Mouse (Mus musculus): Measurements from ENCODE around the gene Oprm1. TPM values are rescaled to one million over a fixed set of nuclear protein-coding genes. Genes with fewer than 3 reads are reported as not detected.

Oprm1 gene
- total RNA-seq, 2 experiments from 2014 or later = 8.4 to 8.8 TPM

DNA sequence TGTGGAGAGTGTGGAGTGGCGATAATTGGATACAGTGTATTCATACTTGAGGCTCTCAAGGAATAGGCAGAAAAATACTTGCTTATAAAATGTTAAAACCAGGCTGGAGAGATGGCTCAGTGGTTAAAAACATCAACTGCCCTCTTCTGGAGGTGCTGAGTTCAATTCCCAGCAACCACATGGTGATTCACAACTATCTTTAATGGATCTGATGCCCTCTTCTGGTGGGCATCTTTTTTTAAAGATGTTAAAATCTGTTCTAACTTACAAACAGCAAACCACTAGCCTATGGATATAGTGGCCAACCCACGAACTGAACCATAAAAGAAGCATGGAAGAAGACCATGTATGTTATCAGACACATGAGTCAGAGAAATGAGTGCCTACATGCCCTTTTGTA is 310.8 kb downstream of the Oprm1 start:
- no peak for DNase-seq (ENCODE audit: extremely low spot score in 1 of 2, low spot score in 2 of 2)
- intact Hi-C loops (cut with DNase I) = no loop called here

DNA sequence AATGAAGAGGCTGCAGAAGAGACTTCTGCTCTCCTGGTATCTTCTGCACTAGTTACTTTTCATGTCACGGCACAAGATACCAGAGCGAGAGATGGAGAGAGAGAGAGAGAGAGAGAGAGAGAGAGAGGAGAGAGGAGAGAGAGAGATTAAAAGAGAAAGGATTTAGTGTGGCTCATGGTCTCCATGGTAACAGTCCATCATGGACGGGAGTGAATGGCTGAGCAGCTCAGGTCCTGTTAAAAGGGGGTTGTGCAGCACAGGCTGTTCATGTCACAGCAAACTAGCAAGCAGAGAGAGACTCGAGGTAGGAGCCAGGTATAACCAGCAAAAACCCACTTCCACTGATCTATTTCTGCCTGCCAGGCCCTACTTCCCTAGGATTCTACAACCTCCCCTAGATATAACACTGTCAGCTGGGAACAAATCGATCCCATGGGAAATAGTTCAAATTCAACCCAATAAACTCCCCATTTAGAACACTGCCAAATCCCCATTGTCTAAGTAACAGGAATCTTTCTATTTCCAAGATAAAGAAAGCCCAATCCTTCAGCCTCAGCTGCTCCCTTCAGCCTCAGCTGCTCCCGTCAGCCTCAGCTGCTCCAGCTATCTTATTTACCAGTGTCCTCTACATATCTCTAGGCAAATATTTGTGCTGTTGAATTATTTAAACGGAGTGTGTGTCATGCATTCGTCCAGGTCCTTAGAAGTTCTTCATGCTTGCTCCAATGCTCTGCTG is 312.0 kb downstream of the Oprm1 start:
- intact Hi-C loops (cut with DNase I) = no loop called here
- no peak for DNase-seq (ENCODE audit: extremely low spot score in 1 of 2, low spot score in 2 of 2)

DNA sequence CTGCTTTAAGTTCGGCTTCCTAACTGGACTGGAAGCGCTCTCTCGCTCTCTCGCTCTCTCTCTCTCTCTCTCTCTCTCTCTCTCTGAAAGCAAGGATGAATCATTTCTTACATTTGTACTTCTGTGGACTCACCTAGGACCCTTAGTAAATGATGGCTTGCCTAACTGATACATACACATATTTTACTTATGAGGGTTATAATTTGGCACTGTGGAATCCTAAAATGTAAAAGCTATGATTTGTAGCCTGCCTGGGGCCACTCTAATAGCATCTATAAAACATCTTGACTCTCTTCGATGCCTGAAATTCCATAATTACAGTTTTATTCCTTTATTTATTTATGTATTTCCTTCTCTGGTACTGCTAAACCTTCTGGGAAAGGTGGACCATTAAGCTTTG is 312.6 kb downstream of the Oprm1 start:
- intact Hi-C loops (cut with DNase I) = no loop called here

DNA sequence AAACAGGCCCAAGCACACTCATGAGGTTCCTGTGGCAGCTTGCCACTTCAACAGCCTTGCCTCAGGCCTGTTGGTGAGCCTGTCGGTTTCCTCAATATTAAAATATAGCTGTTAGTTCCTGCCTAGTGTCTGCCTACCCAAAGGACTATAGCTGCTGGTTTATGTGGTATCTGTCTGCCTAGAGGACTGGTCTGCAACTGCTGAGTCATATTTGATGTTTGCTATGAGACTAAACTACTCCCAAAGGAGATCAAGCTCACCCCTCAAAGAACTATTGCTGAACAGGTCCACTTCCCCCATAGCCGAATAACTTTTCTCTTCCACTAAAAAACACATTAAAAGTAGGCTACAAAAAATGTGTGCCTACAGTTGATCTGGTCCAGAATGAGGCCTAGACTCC is 315.9 kb downstream of the Oprm1 start:
- no peak for DNase-seq (ENCODE audit: extremely low spot score in 1 of 2, low spot score in 2 of 2)
- intact Hi-C loops (cut with DNase I) = no loop called here

More for the DNA sequence above, 312.6 kb downstream of the Oprm1 start:
- no peak for DNase-seq (ENCODE audit: extremely low spot score in 1 of 2, low spot score in 2 of 2)

DNA sequence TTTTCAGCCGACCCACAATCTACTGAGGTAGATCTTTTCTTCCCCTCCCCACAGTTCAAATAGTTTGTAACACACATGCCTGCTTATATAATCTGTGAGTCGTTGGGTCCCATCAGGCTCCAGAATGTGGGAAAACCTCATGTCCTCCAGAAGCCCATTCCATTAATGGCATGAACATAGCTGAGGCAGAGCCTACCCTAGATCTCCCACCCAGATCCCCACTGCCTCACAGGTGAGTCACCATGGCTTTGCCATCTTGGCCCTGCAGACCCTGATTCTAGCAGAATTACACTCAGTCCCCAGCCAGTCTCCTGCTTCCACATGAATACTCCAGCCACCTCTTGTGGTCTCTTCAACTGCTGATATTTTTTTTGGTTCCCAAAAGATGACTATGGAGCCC is 317.4 kb downstream of the Oprm1 start:
- DNase-seq (ENCODE audit: extremely low spot score in 1 of 2, low spot score in 2 of 2) = no peak
- intact Hi-C loops (cut with DNase I) = loop anchor here (5.0 kb wide), 1 partner anchor 188 kb away; no protein-coding TSS in a partner anchor

DNA sequence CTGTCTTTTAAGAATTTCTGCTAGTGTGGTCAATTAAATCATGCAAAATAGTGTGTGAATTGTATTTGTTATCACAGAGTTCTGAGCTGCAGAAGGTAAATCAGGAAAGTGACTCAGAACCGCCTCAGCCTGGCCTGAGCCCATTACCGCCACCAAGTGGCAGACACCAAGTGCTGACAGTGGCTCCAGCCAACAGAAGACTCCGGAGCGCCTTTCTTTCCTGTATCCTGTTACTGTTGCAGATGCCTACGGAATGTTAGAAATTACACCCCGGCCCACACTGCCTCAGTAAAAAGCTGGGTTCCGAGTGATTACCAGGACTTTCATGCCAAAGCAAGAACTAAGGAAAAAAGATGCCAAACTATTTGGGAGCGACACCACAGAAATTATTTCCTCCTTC is 317.9 kb downstream of the Oprm1 start:
- intact Hi-C loops (cut with DNase I) = loop anchor here (5.0 kb wide), 1 partner anchor 189 kb away; no protein-coding TSS in a partner anchor
- DNase-seq (ENCODE audit: extremely low spot score in 1 of 2, low spot score in 2 of 2) = peak; percentile 78 to 81

DNA sequence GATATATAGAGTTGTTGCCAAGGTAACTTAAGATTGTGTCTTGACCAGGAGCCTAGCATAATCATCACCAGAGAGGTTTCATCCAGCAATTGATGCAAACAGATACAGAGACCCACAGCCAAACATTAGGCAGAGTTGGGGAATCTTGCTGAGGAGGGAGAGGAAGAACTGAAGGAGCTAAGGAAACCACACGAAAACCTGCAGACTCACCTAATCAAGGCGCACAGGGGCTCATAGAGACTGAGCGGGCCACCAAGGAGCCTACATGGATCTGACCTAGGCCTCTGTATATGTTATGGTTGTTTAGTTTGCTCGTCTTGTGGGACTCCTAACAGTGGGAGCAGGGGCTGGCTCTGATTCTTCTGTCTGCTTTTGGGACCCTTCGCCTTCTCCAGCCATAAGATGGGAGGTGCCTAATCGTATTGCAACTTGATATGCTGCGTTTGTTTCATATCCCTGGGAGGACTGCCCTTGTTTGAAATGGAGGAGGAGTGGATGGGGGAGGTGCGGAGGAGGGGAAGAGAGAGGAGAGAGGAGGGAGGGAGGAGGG is 318.4 kb downstream of the Oprm1 start:
- intact Hi-C loops (cut with DNase I) = loop anchor here (5.0 kb wide), 1 partner anchor 189 kb away; no protein-coding TSS in a partner anchor
- no peak for DNase-seq (ENCODE audit: extremely low spot score in 1 of 2, low spot score in 2 of 2)

DNA sequence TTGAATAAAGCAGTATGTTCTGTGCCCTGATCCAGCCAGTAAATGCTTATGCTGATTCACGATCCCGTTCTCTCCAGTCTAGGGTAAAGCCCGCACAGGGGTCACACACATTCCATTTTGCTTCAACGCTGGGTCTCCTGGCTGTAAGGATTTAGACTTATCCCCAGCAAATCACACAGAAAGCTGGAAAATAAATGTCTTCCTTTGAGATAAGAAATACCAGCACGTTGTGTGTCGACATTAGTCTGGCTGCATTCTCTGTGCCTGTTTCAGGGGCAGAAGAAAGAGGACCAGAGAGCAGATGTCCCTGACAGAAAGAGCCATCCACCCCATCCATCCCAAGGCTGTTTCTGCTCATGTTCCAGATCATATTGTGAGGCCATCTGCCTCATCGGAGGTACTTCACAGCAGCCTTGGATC is 319.1 kb downstream of the Oprm1 start:
- DNase-seq (ENCODE audit: extremely low spot score in 1 of 2, low spot score in 2 of 2) = no peak

DNA sequence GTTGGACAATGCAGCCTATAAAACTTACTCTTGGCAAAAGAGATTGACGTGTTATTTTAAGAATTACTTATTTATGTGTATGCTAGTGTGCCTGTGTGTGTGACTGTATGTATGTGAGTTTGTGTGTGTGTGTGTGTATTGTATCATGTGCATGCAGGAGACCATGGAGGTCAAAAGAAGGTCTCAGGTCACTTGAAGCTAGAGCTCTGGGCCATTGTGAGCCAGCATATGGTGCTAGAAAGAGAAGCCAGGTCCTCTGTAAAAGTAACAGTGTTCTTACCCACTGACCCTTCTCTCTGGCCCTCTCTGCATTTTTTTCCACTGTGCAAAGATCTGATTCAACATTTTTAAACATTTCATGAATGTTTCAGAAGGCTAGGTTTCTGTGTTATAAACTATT is 319.7 kb downstream of the Oprm1 start:
- intact Hi-C loops (cut with DNase I) = loop anchor here (5.0 kb wide), 1 partner anchor 191 kb away; no protein-coding TSS in a partner anchor
- DNase-seq (ENCODE audit: extremely low spot score in 1 of 2, low spot score in 2 of 2) = no peak

More for the DNA sequence above, 319.1 kb downstream of the Oprm1 start:
- intact Hi-C loops (cut with DNase I) = loop anchor here (5.0 kb wide), 1 partner anchor 190 kb away; no protein-coding TSS in a partner anchor

Other genes starting within 250 kb of the Oprm1 start
- not detected for gene Gm10945, start 3.3 kb downstream of the Oprm1 start, total RNA-seq (2021)

Data from left cerebral cortex, postnatal 10 days (tissue).